Mouse (Mus musculus) cerebellum, postnatal 10 days (tissue): ENCODE measurements around the gene Btbd35f19.
"Not testable (repeated sequence)": the region's sequence is repeated elsewhere in the genome, so short reads cannot be mapped to it uniquely, and the experiment has no call there.

Source experiments
- DNase-seq, 2 experiments: peaks; one replicate each; pipeline ENCODE4 v3.0.0; 2021; ENCODE audit warnings: mixed read lengths in 2 of 2

Btbd35f19 gene

DNA sequence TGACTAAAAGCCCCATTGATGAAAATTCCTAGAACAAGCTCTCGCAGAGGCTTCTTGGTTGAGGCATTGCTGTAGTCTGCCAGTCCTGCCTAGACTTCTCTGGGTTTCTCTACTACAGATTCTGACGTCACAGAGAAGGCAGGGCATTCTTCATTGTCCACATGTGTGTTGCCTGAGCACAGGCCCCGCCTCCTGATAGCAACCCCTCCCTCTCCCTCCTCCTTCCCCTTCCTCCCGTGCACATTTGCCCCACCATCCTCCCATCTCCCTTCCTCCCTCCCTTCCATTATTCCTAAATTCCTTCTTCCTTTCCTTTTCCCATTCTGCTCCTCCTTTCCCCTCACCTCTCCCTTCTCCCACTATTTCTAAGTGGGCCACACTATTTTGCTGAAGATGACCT, at the start of gene Btbd35f19:
Gene Btbd35f19 (minus strand): TSS at position 101 of the 400 bp plus-strand sequence.
- DNase-seq: not testable (repeated sequence)

DNA sequence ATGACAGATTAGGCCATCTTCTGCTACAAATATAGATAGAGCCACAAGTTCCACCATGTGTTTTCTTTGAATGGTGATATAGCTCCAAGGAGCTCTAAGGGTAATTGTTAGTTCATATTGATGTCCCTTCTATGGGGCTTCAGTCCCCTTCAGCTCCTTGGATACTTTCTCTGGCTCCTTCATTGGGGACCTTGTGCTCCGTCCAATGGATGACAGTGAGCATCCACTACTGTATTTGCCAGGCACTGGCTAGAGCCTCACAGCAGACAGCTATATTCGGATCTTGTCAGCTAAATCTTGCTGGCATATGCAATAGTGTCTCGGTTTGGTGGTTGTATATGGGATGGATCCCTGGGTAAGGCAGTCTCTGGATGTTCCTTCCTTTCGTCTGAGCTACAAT, 41.8 kb downstream of the Btbd35f19 start:
- not testable (repeated sequence) for DNase-seq

DNA sequence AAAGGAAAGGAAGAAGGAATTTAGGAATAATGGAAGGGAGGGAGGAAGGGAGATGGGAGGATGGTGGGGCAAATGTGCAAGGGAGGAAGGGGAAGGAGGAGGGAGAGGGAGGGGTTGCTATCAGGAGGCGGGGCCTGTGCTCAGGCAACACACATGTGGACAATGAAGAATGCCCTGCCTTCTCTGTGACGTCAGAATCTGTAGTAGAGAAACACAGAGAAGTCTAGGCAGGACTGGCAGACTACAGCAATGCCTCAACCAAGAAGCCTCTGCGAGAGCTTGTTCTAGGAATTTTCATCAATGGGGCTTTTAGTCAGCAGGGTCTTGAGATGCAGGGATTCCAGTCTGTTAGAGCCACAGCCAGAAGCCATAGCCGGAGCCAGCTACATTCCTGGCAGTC, 47.6 kb downstream of the Btbd35f19 start, which contains the start of gene Btbd35f26:
Gene Btbd35f26 (plus strand): TSS at position 301 of the 400 bp plus-strand sequence.
- not testable (repeated sequence) for DNase-seq
